Mouse (Mus musculus) right cerebral cortex, postnatal 14 days (tissue): ENCODE measurements around the gene Dbp.

Source experiments
- DNase-seq: peaks from one replicate; pipeline ENCODE4 v3.0.0; 2022

Dbp gene

GRCm38 (mm10) chr7:45695098-45695497, 9.8 kb upstream of the Dbp start:
- no peak for DNase-seq

DNA sequence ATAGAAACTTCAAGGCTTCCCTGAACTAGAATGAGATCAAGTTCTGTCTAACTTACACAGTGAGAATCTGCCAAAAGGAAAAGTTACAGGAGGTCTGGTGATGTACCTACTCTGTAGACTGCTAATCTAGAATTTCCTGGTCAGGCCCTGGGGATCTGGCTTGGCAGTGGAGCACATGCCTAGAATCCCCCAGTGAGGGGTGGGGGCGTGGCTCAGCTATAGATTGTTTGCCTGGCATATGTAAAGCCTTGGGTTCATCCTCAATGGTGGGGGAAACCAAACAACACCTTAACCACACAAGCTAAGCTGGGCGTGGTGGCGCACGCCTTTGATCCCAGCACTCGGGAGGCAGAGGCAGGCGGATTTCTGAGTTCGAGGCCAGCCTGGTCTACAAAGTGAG, 7.0 kb upstream of the Dbp start:
- no peak for DNase-seq

DNA sequence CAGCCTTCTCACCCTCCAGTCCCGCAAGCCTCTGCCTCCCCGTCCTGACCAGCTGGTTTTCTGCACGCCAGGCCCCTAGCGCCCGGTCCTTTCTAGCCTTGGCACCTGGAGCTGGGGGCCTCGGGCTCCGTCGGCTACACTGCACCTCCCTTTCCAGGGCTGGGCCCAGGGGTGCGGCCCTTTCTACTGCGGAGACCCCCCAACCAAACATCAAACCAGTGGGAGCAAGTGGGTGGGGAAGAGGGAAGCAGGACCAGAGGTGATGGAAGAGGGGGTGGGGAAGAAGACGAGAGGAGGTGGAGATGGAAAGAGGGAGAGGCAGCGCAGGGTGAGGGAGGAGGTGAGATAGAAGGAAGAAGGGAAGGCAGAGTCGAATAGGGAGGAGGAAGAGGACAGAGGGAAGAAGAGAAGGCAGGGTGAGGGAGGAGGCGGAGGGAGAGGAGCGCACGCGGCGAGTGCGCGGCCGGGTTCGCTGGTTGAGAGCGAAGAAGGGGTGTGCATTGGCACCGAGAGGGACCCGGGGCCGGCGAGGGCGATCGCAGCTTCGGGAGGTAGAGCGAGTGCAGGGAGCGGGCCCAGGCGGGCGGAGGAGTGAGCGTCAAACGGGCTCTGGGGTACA, 5.3 kb upstream of the Dbp start, which contains the start of gene Car11:
Gene Car11 (plus strand): TSS at position 321 of the 619 bp plus-strand sequence.
- DNase-seq, result peak; percentile 63

- peak; percentile 66 for DNase-seq
Measured at GRCm38 (mm10) chr7:45700301-45701015, 4.4 kb upstream of the Dbp start.

GRCm38 (mm10) chr7:45701072-45701471, 3.8 kb upstream of the Dbp start:
- peak; percentile 38 for DNase-seq

DNA sequence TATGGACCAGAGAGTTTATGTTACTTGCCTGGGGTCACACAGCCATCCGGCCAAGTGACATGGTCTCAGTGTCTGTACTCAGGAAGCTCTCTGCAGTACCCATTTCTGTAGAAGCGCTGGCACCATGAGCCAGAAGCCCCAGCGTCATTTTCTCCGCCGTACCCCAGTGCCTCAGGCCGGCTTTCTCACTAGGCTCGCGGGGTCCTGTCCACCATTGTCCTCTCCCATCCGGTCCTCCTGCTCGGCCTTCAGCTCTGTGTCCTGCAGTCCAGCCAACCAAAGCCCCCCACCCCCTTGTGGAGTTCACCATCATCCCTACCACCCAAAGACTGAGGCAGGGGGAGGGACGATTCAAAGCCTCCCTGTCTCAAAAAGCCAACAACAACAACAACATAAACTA, 3.3 kb upstream of the Dbp start:
- DNase-seq, result no peak

DNA sequence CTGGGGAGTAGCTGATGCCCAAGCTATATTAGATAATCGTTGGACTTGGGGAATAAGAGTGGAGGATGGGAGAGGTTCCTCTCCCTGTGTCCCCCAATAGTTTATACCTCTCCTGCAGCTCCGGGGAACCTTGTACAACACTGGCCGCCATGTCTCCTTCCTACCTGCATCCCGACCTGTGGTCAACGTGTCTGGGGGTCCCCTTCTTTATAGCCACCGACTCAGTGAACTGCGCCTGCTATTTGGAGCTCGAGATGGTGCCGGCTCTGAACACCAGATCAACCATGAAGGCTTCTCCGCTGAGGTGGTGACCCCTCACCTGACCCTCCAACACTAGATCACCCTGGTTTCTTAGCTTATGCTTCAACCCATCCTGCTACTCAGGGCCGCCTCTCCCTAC, 2.6 kb upstream of the Dbp start:
- no peak for DNase-seq

- no peak for DNase-seq
Measured at GRCm38 (mm10) chr7:45702809-45703520, 1.9 kb upstream of the Dbp start.

GRCm38 (mm10) chr7:45703521-45704033, 1.3 kb upstream of the Dbp start:
- DNase-seq, result no peak

- DNase-seq, result peak; percentile 71
Measured at GRCm38 (mm10) chr7:45704046-45704559, 785 bp upstream of the Dbp start.

DNA sequence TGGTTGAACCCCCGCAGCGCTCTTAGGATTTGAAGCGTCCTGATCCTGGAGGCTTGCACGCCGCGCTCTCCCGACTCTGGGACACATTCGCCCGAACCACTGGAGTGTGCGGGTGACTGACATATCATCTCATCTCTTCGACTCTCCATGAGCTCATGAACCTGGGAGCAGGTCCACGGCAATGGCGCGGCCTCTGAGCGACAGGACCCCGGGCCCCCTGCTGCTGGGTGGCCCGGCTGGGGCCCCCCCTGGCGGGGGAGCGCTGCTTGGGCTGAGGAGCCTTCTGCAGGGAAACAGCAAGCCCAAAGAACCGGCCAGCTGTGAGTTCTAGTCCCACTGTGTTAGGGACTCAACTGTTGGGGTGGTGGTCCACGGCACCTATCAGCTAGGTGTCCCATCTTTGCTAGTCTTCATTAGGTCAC, 566 bp downstream of the Dbp start:
- DNase-seq, result no peak

GRCm38 (mm10) chr7:45705873-45706281, 989 bp downstream of the Dbp start:
- peak; percentile 84 for DNase-seq

DNA sequence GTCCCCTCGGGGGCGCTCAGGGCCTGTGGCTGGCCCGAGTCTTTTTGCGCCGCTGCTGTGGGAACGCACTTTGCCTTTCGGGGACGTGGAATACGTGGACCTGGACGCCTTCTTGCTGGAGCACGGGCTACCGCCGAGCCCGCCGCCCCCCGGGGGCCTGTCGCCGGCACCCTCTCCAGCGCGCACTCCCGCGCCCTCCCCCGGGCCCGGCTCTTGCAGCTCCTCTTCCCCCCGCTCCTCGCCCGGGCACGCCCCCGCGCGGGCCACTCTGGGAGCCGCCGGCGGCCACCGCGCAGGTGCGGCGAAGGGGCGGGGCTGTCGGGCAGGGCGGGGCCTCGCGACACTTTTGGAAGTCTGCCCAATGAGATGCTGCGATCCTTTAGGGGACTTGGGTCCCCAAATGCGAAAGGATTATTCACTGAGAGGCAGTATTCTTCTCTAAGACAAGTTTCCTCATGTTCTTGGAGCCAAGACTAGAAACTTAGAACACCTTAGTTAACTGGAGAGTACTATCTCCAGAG, 1.9 kb downstream of the Dbp start:
- peak; percentile 87 for DNase-seq

- DNase-seq, result peak; percentile 98
Measured at GRCm38 (mm10) chr7:45707375-45707967, 2.6 kb downstream of the Dbp start.

GRCm38 (mm10) chr7:45708221-45708761, 3.4 kb downstream of the Dbp start:
- no peak for DNase-seq

DNA sequence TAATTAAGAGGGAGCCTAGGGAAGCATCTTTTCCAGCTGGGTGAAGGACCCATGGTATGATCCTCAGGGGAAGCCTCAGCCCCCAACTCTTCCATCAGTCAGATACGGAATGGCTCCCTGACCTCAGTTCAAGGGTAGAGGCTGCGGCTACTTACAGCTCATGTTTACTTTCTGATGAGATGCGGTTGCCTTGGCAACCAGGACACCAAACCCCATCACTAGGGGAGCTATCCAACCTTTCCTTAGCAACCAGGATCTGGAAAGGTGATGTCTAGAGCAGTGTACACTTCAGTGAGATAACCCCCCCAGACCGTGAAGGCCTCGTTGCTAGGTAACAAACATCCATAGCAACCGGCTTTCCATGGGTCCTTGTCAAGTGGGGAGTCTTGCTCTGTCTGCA, 4.1 kb downstream of the Dbp start:
- DNase-seq, result no peak

DNA sequence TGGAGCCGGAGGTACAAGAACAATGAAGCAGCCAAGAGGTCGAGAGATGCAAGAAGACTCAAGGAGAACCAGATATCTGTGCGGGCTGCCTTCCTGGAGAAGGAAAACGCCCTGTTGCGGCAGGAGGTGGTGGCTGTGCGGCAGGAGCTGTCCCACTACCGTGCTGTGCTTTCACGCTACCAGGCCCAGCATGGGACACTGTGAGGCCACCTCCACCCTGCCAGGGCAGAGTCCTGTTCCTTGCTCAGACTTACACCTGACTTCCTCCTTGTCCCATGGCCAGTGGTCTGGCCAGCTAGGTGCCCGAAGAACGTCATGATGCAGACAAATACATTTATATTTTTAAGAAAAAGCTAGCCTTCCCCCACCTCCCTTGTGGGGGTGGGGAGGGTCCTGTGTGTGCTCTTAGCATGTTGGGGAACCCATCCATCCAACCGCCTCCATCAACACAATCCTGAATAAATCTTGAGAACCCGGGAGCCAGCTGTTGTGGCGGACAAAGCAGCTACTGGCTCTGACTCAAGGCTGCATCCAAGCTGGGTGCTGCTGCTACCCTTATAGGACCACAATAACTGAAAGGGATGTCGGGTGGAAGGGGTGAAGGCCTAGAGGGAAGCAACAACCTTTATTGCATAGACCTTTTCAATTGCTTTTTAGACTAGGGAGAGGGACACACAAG, 4.9 kb downstream of the Dbp start:
- no peak for DNase-seq

GRCm38 (mm10) chr7:45710477-45711191, 5.7 kb downstream of the Dbp start:
- DNase-seq, result no peak

- no peak for DNase-seq
Measured at GRCm38 (mm10) chr7:45711316-45712021, 6.6 kb downstream of the Dbp start.

- no peak for DNase-seq
Measured at GRCm38 (mm10) chr7:45712022-45712757, 7.3 kb downstream of the Dbp start.
